8 mouse cellular contexts compared by ENCODE assay signal in the genomic region with DNA sequence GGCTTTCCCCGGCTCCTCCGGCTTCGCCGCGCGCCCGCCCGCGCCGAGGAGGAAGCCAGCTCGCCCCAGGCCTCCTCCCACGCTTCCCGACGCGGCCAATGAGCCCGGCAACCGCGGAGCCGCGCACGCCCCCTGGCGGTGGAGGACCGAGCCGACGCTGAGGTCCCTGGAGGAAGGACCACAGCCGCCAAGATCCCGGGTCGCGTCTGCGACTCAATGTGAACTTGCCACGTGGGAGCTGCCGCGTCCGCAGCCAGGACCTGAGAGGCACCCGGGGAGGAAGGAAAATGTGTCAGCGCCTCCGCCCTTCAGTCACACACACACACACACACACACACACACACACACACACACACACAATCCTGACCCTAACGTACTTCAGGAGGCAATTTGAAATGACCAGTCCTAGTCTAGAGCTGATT. TPM values are rescaled to one million over a fixed set of nuclear protein-coding genes. Genes with fewer than 3 reads are reported as not detected.
DNase-seq lines count a peak whose midpoint lies in the region; ATAC-seq lines count a peak whose summit lies in the region.

TSS of gene Fam3c (minus strand) at position 158 of the 422 bp plus-strand sequence.

- intact Hi-C loops in gastrocnemius, postnatal 14 days (cut with DNase I; ENCODE audit: low total_unique reads) = no loop called here
- intact Hi-C loops in left cerebral cortex, postnatal 10 days (cut with DNase I) = no loop called here

- DNase-seq in adipocyte (ENCODE audit: low spot score) = peak; percentile 94
- peak; percentile 97 for DNase-seq in embryo, embryonic 10 days (ENCODE audit: low spot score)
- DNase-seq in gastrocnemius, postnatal 14 days = peak; percentile 96
- peak; percentile 90 to 96 for DNase-seq in left cerebral cortex, postnatal 10 days (ENCODE audit: extremely low spot score in 1 of 2, low spot score in 2 of 2)
- peak; percentile 93 for DNase-seq in right cerebral cortex, postnatal 25 days
- peak; percentile 94 for DNase-seq in yolk sac, embryonic 10.5 days (ENCODE audit: low spot score)

- ATAC-seq in inflammation-experienced regulatory T-cells, adult 6 months = peak; percentile 75
- ATAC-seq in megakaryocyte-erythroid progenitor cell, adult 5-6 weeks (replicated peaks; ENCODE audit: low FRiP score, low TSS enrichment, poor library complexity, severe bottlenecking) = peak; percentile 95

RNA-seq across cellular contexts. Expression of gene Fam3c, which starts in this region (rescaled TPM):
- total RNA-seq in gastrocnemius, postnatal 14 days (2021) = 10 to 100 TPM; 21.8 to 23.9 TPM
- 100 to 1,000 TPM in 2 of 3 experiments, 10 to 100 TPM in 1; 87.6 to 140 (median 107) TPM for polyA plus RNA-seq in inflammation-experienced regulatory T-cells, adult 6 months (2017; shearing (Covaris generic))
- total RNA-seq in left cerebral cortex, postnatal 10 days (2021) = 100 to 1,000 TPM; 111 to 126 TPM
- 12.6 and 18.4 TPM in 2 replicates for total RNA-seq in megakaryocyte-erythroid progenitor cell, adult 5-6 weeks (2014; fragmentation: Nextera tagmentation)
- 49.3 and 75.9 TPM in 2 replicates for total RNA-seq in megakaryocyte-erythroid progenitor cell, adult 5-6 weeks (2017)

Comparison
In these comparisons a context has a peak if more than half of its experiments do, and no peak if none do; other contexts are left out.
1. Peak in every context shown above with its lines: DNase-seq and ATAC-seq.